Mouse (Mus musculus): Measurements from ENCODE around the gene Fbxl2.
A peak's percentile ranks its signal among the peaks of the same experiment; 100 is the strongest.
"Not testable (repeated sequence)": the region's sequence is repeated elsewhere in the genome, so short reads cannot be mapped to it uniquely, and the experiment has no call there.

Fbxl2 gene

DNA sequence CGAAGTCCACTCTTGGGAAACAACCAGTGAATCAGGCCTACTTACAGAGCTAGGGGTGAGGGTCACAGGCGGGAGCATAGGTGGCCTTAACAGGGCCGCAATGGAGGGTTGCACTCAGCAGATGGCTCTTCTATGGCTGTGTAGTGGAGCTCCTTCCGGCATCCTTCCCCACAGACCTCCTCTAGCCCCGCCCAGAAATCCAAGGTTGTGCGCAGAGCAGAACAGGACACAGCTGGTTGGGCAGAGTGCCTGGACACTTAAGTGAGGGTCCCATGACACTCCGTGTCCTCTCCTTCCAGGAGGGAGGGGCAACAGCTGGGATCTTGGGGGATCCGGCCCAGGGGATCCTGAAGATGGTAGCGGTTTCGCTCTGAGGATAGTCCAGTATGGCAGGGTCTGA is at the start of gene Fbxl2:
Gene Fbxl2, minus strand, starts transcription at position 164 of the 400 bp plus-strand sequence.
- DNase-seq (ENCODE audit: low spot score): no peak

DNA sequence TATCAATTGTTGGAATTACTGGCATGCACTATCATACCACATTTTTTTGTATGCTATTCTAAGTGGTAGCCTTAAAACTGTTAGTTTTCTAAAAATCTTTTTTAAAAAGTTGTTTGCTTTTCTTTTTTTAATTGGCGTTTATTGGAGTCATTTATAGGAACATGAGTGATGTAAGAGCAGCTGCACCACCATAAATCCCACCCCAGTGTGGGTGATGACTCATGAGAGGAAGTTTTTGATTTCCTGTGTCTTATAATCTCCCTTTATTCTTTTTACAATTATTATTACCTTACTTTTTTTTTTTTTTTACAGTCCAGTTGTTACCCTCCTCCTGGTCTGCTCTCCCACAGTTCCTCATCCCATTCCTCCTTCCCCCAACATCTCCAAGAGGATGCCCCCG is 48.9 kb upstream of the Fbxl2 start:
- no peak for DNase-seq (ENCODE audit: low spot score)

DNA sequence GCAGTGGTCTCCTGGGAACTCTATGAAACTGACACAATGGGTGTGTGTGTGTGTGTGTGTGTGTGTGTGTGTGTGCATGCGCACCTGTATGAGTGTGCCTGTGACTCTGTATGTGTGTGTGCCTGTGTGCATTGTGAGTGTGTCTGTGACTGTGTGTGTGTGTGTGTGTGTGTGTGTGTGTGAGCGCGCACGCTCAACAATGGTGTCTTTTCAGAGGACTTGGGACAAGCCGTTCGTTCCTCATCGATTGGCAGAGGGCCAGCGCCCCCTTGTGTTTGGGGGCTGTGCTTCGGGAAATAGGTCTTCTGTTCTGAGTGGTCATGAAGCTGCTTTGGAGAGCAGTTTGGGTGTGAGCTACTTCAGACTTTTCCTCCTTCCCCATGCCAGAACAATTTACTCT is 46.2 kb upstream of the Fbxl2 start:
- not testable (repeated sequence) for DNase-seq (ENCODE audit: low spot score)

DNA sequence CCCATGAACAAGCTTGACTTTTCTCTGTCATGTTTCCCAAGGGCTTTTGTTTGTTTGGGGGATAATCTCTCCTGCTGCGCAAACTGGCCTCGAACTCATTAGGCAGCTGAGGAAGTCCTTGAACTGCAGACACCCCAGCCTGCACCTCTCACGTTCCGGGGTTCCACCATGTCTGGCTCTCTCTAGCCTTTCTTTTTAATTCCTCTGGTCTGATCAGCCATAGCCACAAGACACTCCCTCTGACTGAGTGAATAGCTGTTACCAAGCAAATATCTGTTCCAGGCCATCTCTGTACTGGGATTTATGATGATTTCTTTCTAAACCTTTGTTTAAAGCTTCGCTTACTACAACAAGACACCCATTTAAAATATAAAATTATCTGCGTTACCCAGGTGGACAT is 42.9 kb upstream of the Fbxl2 start:
- not testable (repeated sequence) for DNase-seq (ENCODE audit: low spot score)

DNA sequence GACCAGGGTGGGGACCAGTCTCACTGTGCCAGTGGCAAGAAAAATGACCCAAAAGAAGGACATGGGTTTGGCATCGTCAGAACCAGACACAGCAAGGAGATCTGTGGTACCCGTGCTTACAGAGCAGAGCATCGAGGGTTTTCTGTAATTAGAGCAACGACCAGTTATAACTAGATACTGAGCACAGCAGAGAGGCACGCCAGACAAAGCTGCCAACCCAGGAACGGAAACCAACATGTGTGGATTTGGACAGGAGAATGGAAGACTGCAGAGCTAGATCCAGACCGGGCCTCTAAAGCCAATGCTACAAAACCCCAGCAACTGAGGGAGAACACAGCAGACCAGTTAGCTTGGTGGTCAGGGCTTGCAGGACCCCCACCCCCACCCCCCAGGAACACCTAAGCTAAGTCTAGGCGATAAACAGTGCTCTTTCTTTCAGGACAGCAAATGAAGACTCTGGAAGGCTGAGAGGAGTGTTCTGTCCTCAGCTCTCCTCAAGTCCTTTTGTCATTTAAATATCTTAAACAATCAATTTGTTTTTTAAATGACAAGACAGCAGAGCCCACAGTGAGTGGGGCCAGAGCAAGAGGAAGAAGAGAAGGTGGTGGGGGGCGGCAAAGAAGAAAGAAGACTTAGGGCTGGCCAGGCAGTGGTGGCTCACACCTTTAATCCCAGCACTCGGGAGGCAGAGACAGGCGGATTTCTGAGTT is 41.3 kb upstream of the Fbxl2 start:
- DNase-seq (ENCODE audit: low spot score): no peak

DNA sequence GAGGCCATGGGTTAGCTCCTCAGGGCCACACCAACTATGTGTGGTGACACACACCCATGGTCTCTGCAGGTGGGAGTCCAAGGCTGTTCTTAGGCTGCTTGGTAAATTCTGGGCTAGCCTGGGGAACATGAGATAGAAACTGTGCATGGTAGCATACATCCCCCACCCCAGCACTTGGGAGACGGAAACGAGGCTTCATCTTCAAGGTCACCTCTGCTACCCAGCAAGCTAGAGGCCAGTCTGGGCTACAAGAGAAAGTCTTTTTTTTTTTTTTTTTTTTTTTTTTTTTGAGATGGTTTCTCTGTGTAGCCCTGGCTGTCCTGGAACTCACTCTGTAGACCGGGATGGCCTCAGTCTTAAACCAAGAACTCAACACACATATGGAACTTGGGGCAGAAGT is 40.4 kb upstream of the Fbxl2 start:
- no peak for DNase-seq (ENCODE audit: low spot score)

DNA sequence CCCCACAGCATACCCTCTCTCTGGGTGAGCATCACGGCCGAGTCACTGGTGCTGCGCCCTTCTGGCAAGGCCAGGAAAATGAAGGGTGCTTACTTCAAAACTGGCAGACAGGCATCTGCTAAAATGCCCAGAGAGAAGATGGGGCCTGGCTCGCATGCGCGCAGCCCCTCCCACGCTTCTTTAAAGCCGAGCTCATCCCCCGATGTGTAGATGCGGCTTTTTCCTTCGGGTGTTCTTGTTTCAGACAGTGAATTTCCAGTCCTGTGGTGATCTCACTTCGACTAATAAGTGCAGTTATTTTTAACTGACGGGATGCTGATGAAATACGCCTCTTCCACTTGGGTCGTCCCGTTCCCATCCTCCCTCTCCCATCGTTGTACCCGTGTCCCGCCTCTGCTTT is 27.7 kb upstream of the Fbxl2 start:
- DNase-seq (ENCODE audit: low spot score): no peak

DNA sequence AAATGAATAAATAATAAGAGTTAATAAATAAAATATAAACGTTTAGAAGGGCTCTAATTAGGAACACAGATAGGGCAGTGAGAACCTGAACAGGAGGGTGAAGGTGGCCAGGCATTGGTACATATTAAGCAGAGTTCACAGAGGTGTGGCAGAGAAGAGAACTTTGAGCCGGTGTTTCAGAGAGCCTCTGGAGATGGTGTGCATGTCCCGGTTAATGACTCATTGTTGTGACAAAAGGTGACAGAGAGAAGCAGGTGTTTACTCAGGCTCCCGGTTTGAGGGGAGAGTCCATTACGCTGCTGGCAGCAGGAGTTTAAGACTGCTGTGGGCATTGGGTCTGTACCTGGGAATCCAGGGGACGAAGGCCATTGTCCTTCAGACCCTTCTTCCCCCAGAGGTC is 23.4 kb upstream of the Fbxl2 start:
- no peak for DNase-seq (ENCODE audit: low spot score)

DNA sequence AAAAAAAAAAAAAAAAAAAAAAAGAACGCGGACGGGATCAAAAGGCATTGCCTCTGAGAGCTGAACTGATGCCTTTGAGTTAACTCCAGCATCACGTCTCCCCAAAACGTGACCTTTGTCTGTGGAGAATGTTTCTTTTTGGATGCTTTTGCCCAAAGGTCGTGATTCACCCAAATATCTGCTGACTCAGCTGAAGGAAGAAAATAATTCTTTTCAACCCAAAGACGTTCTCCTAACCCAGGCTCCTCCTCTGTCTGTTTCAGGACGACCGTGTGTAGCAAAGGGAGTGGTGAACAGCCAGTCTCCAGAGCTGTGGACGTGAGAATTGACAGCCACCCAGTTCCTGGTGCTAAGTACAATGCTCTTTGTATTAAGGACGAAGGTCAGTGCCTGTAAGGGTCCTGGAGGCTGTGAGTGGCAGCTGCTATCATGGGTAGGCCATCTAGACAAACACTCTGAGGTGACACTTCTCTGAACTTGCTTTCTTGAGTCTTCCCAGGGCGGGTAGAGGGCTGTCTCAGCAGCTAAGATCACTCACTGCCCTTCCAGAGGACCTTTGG is 22.6 kb upstream of the Fbxl2 start:
- no peak for DNase-seq (ENCODE audit: low spot score)

DNA sequence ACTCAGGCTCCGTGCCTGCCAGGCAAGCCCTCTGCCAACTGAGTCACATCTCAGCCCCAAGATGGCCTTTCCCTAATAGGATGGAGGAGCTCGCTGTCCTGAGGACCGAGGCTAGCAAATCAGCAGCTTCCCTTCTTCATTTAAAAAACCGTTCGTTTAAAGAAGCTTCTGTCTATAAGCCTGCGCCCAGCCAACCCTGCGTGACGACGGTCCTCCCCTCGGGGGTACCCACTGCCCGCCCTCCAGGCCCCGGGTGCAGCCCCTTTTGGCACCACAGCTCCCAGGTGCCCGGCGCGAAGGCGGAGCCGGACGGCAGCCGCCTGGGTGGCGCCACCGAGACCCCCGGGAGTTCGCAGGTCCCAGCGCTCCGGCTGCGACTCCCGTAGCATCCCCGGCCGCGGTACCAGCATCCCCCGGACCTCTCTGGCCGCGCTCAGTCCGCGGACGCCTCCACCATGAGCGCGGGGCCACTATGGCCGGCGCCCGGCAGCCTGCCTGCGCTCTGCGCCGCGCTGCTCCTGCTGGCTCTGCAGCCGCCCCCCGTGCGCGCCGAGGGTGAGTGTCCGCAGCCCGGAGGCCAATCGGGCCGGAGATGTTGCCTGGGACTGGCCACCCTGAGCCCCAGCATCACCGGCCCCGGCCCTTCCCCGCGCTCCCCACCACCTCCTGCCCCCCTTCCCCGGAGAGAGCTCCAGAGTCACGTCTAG is 11.3 kb upstream of the Fbxl2 start, which contains the start of gene Susd5:
Gene Susd5, plus strand, starts transcription at position 51 of the 707 bp plus-strand sequence.
- DNase-seq (ENCODE audit: low spot score): no peak

DNA sequence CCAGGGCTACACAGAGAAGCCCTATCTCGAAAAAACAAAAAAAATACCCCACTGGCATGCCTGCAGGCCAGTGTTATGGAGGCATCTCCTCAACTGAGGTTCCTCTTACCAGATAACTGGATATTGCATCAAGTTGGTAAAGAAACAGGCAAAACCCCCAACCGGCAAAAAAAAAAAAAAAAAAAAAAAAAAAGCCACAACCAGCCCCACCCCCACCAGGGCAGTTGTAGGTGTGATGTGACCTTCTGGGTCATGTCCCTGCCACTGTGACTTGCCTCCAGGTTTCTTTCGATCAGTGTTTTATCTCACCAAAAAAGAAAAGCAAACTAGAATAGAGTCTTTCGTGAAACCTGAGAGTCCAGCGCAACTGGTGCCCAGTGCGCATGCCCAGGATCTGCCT is 6.9 kb upstream of the Fbxl2 start:
- DNase-seq (ENCODE audit: low spot score): no peak

DNA sequence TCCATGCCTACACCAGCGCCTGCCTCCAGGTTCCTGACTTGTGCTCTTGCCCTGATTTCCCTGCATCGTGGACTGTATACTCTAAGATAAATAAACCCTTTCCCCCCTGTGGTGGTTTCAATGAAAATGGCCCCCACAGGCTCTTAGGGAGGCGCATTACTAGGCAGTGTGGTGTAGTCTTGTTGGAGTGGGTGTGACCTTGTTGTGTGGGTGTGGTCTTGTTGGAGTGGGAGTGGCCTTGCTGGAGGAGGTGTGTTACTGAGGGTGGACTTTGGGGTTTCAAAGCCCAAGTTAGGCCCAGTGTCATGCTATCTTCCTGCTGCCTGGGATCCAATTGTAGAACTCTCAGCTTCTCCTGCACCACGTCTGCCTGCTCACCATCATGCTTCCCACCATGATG is 6.0 kb upstream of the Fbxl2 start:
- no peak for DNase-seq (ENCODE audit: low spot score)

DNA sequence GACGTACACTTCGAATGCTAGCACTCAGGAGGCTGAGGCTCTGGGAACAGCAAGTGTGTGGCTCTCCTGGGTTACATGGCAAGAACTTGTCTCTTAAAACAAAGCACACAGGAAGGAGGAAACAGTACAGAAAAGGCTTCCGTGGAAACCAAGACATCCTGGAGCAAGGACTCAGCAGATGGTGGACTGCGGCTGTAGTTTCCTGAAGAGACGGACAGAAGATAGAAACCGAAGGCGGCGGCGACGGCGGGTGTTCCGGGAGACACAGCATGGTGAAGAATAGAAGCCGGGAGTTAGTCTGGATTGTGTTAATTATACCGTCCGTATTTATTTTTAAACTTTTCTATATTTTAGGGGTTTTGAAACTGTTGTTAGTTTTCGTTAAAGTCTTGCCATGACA is 4.8 kb upstream of the Fbxl2 start:
- no peak for DNase-seq (ENCODE audit: low spot score)

DNA sequence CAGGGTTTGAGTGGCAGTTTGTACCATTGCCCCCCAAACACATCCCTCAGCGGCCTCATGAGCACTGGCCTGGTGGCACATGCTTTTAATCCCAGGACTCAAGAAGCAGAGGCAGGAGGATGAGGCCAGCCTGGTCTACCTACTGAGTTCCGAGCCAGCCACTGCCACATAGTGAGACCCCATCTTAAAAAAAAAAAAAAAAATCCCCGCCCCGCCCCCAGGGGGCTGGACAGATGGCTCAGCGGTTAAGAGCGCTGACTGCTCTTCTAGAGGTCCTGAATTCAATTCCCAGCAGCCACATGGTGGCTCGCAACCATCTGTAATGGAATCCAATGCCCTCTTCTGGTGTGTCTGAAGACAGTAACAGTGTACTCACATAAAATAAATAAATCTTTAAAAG is 4.1 kb upstream of the Fbxl2 start:
- no peak for DNase-seq (ENCODE audit: low spot score)

DNA sequence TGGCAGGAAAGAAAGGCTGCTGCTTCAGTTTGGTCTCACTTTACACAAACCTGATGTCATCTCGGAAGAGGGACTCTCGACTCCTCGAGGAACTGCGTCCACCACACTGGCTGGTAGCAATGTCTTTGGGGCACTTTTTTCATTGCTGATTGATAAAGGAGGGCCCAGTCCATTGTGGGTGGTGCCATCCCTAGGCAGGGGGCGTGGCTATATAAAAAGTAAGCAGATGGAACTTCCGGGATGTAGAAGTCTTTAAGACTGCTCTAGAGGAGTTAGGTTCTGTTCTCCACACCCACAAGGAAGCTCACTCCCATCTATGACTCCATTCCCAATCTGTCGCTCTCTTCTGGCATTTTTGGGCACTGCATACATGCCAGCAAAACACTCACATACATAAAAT is 685 bp upstream of the Fbxl2 start:
- no peak for DNase-seq (ENCODE audit: low spot score)

DNA sequence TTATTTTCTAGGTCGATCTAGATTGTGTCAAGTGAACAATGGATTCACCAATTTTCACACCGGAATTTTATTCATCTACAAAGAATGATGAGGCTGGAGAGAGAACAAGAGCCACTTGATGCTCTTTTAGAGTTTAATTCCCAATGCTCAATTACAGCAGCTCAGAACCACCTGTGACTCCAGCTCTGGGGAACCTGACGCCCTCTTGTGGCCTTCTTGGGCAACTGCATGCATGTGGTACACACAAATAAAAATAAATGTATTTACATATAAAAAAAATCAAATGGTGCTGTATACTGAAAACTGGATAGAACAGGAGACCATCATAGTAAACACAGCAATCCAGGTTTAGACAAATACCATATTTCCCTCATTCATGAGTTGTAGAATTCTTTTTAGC is 1.5 kb downstream of the Fbxl2 start:
- no peak for DNase-seq (ENCODE audit: low spot score)

DNA sequence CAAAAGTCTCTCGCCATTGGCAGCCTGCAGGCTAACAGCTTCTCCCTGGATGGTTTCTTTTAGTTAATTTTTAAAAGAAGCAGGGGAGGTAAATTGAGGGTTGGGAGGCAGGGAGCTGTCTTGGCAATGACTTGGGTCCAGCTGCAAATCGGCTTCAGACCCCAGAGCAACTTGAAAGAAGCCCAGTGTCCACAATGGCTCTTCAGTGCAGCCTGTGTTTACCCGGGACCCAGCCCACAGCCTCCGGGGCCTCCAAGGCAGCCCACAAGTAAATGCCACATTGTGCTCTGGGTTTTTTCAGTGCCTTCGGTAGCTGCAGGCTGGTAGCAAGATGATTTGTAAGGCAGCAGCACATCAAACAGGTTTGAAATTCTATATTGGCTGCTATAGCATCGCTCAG is 3.5 kb downstream of the Fbxl2 start:
- DNase-seq (ENCODE audit: low spot score): no peak

DNA sequence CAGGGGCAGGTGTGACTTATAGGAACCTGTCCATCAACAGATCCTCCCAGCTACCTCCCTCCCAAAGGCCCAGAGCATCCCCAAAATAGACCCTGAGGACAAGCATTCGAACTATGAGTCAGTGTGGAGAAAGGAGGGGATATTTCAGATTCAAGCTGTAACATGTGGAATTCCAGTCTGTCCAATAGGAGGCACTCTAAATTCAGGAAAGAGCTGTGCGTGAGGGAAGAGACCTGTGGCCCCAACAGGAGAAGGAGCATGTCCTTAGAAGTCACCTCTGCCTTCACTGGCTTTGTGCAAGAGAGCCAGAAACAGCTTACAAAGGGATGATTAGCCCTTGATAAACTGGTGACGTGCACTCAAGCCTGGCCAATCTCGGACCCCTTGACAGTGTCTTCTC is 5.0 kb downstream of the Fbxl2 start:
- DNase-seq (ENCODE audit: low spot score): no peak

DNA sequence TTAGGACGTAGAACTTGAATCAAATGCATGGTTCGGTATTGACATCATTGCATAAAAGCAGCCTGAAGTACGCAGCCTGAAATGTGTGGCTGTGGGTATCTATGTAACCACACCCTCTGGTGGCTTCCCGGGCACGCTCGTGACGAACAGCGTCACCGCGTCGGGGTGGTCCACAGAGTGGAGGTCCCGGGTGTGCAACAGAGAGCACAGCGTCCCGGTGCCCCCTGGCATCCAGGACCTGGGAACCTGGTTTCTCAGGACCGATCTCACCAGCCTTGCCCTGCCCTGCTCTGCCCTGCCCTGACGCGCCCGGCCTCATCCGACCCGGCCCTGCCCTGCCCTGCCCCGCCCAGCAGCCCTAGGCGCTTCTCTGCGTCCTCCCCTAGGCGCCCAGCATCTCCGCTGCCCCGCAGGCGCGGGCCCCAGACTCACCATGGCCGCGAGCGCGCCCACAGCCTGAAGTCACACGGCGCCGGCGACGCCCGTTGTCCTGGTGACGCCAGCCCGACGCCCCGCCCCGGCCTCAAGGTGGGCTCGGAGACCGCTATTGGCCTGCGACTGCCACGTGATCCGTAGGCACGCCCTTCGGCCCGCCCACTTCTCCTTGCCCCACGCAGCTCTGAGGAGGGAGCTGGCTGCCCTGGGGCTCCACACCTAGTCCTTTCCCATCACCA is 19.6 kb downstream of the Fbxl2 start:
- peak; percentile 28 for DNase-seq (ENCODE audit: low spot score)

DNA sequence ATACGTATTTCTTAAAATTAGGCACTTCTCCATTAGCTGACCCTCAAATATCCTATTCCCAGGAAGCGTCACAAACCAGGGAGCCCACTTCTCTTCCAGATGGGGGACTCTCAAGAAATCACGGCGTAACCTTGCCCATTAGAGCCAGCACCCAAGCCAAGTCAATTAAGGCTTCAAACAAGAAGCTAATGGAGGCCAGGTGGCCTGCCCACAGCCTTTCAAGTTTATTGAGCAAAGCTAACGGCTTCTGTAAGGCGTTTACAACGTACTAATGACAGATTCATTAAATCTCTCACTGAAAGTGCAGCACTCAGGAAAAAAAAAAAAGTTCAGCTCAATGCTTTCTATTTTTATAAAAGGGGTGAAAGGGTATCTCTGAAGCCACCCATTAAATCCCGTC is 20.1 kb downstream of the Fbxl2 start:
- no peak for DNase-seq (ENCODE audit: low spot score)

DNA sequence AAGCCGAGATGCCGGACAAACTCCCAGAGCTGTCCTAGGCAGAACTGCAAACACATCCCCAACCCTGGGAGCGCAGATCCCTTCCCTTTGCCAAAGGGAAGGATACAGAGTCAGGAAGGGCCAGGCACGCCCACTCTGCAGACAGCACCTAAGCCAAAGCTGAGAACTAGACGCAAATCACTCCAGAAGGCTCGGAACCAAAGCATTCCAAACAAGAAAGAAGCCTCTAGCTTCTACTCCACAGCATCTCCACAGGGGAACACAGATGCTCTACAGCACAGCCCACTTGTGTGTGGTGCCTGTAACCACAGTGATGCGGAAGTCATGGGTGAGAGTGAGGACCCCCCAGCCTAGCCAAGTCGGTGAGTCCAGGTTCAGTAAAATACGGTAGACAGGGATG is 20.8 kb downstream of the Fbxl2 start:
- DNase-seq (ENCODE audit: low spot score): no peak

DNA sequence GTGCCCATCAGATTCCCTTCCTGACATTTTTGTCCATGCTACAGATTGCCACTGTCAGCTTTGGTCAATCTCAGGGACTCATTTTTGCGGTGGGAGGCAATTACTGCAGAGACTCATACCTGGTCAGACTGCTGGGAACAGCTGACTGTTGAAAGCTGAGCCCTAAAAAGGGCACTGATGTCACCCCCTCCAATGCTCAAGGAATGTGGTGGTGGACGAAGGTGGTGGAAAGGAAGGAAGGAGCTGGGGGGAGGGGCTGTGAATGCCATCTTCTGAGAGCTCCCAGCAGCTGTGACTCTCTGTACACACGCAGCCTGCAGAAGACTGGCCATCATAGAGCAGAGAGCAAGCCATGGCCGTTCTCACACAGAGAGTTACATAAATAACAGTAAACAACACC is 23.9 kb downstream of the Fbxl2 start:
- DNase-seq (ENCODE audit: low spot score): no peak
